ENCODE assay signal across 7 mouse cellular contexts in the genomic region with DNA sequence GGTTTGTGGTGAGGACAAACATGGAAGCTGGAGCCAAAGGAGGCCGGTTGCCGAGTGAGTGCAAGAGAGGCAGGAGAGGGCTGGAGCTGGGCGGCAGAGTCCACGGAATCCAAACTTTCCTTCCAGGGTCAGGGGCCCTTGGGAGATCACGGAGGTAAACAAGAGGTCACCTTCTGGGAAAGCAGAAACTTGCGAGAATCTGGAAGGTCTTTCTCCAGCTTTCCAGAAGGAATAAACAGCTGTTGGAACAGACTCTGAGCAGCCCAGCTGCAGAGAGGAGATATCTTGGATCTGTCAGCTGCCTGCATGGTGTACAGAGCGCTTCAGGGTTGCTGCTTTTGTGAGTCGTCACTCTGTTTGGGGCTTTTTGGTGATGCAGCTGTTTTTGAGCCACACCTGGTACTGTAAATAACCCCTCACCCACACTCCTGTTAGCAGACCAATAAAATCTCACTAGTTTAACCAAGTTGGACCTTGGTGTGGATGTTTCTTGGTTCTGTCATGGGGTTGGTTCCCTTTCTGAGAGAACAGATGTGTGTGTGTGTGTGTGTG. TPM values are rescaled to one million over a fixed set of nuclear protein-coding genes. Genes with fewer than 3 reads are reported as not detected.
DNase-seq lines count a peak whose midpoint lies in the region; ATAC-seq lines count a peak whose summit lies in the region.

No protein-coding gene starts in this region.

- H3K27ac ChIP-seq in embryonic facial prominence, embryonic 10.5 days (replicated peaks) = peak overlapping the region; percentile 53
- peak overlapping the region; percentile 54; the same call in 1 of the 2 replicates for H3K27ac ChIP-seq in intestine, embryonic 14.5 days (ENCODE audit: low read depth)
- H3K27ac ChIP-seq in neural tube, embryonic 15.5 days (replicated peaks) = peak overlapping the region; percentile 33; the same call in 1 of the 2 replicates

- peak overlapping the region; percentile 48 for H3K4me3 ChIP-seq in embryonic facial prominence, embryonic 10.5 days
- no peak overlapping the region for H3K4me3 ChIP-seq in intestine, embryonic 14.5 days (ENCODE audit: low read depth, low read length)
- peak overlapping the region; percentile 21; the same call in 1 of the 2 replicates for H3K4me3 ChIP-seq in neural tube, embryonic 15.5 days (replicated peaks)

- no peaks in the 10 kb centered on the region for H3K9me3 ChIP-seq in embryonic facial prominence, embryonic 10.5 days
- no peaks in the 10 kb centered on the region for H3K9me3 ChIP-seq in intestine, embryonic 14.5 days (ENCODE audit: control insufficient read depth, low read length)
- no peaks in the 10 kb centered on the region for H3K9me3 ChIP-seq in neural tube, embryonic 15.5 days (replicated peaks)

- no peaks in the 10 kb centered on the region for H3K36me3 ChIP-seq in embryonic facial prominence, embryonic 10.5 days (replicated peaks)
- no peaks in the 10 kb centered on the region for H3K36me3 ChIP-seq in intestine, embryonic 14.5 days (ENCODE audit: control insufficient read depth, insufficient read depth, low read length)
- H3K36me3 ChIP-seq in neural tube, embryonic 15.5 days = no peaks in the 10 kb centered on the region

- DNase-seq in embryonic facial prominence, embryonic 10.5 days (ENCODE audit: low spot score) = peak; percentile 23
- DNase-seq in intestine, embryonic 14.5 days (ENCODE audit: low spot score) = peak; percentile 68
- peak; percentile 47 to 50 for DNase-seq in lung, adult 18-20 months
- DNase-seq in right cerebral cortex, postnatal 25 days = no peak
- DNase-seq in layer of hippocampus, postnatal 10 days (ENCODE audit: low spot score in 2 of 2) = no peak

- H3K4me1 ChIP-seq in embryonic facial prominence, embryonic 10.5 days = peaks cover 24% of the 10 kb centered on the region
- H3K4me1 ChIP-seq in intestine, embryonic 14.5 days (replicated peaks; ENCODE audit: control insufficient read depth, insufficient read depth, low read length) = peaks cover 12% of the 10 kb centered on the region
- H3K4me1 ChIP-seq in neural tube, embryonic 15.5 days = peaks cover 20% of the 10 kb centered on the region

- no peaks in the 10 kb centered on the region for H3K27me3 ChIP-seq in embryonic facial prominence, embryonic 10.5 days (replicated peaks; ENCODE audit: low read depth, poor library complexity, severe bottlenecking)
- no peaks in the 10 kb centered on the region for H3K27me3 ChIP-seq in intestine, embryonic 14.5 days (replicated peaks; ENCODE audit: control insufficient read depth, insufficient read depth, low read length)
- no peaks in the 10 kb centered on the region for H3K27me3 ChIP-seq in neural tube, embryonic 15.5 days (replicated peaks)

- peak overlapping the region; percentile 46 for H3K4me2 ChIP-seq in intestine, embryonic 14.5 days (ENCODE audit: low read length)
- H3K4me2 ChIP-seq in neural tube, embryonic 15.5 days = peak overlapping the region; percentile 57

- WGBS in embryonic facial prominence, embryonic 10.5 days = 13% methylated on average over 8 of the region's 8 CpGs
- WGBS in intestine, embryonic 14.5 days = 12% methylated on average over 8 of the region's 8 CpGs
- 11% methylated on average over 8 of the region's 8 CpGs for WGBS in neural tube, embryonic 15.5 days

- H3K9ac ChIP-seq in intestine, embryonic 14.5 days (ENCODE audit: low read length) = no peak overlapping the region
- no peak overlapping the region for H3K9ac ChIP-seq in neural tube, embryonic 15.5 days (replicated peaks)

- ATAC-seq in granulocyte monocyte progenitor cell, adult 5-6 weeks (replicated peaks; ENCODE audit: poor library complexity, severe bottlenecking) = 0 out of 2 replicates have a peak, but pooled peaks have one; percentile 3
- peak; percentile 71 for ATAC-seq in intestine, embryonic 14.5 days (replicated peaks; ENCODE audit: low FRiP score, low TSS enrichment, low read depth)
- peak; percentile 69; the same call in 1 of the 2 replicates for ATAC-seq in neural tube, embryonic 15.5 days (ENCODE audit: low FRiP score)

RNA-seq across cellular contexts. Expression of gene Raf1, which starts 40.7 kb away (rescaled TPM):
- 123 and 126 TPM in 2 replicates for polyA plus RNA-seq in embryonic facial prominence, embryonic 10.5 days (2016; fragmentation: Nextera tagmentation; extraction: Ambion mirVana)
- 116 and 120 TPM in 2 replicates for total RNA-seq in granulocyte monocyte progenitor cell, adult 5-6 weeks (2014; fragmentation: Nextera tagmentation)
- 60.2 and 65.5 TPM in 2 replicates for total RNA-seq in granulocyte monocyte progenitor cell, adult 5-6 weeks (2017)
- 114 and 122 TPM in 2 replicates for polyA plus RNA-seq in intestine, embryonic 14.5 days (2014; fragmentation: Nextera tagmentation; extraction: Ambion mirVana)
- 116 and 125 TPM in 2 replicates for polyA plus RNA-seq in neural tube, embryonic 15.5 days (2015; fragmentation: Nextera tagmentation; extraction: Ambion mirVana)
- total RNA-seq in layer of hippocampus, postnatal 10 days (2021) = 100 to 1,000 TPM; 114 to 123 TPM

RNA-seq across cellular contexts. Expression of gene Tmem40, which starts 45.0 kb away (rescaled TPM):
- polyA plus RNA-seq in embryonic facial prominence, embryonic 10.5 days (2016; fragmentation: Nextera tagmentation; extraction: Ambion mirVana) = 1.1 and 1.6 TPM in 2 replicates
- total RNA-seq in granulocyte monocyte progenitor cell, adult 5-6 weeks (2014; fragmentation: Nextera tagmentation) = 11.4 and 12.3 TPM in 2 replicates
- 17.4 and 25.3 TPM in 2 replicates for total RNA-seq in granulocyte monocyte progenitor cell, adult 5-6 weeks (2017)
- 0.48 and 0.51 TPM in 2 replicates for polyA plus RNA-seq in intestine, embryonic 14.5 days (2014; fragmentation: Nextera tagmentation; extraction: Ambion mirVana)
- 1.6 and 1.8 TPM in 2 replicates for polyA plus RNA-seq in neural tube, embryonic 15.5 days (2015; fragmentation: Nextera tagmentation; extraction: Ambion mirVana)
- total RNA-seq in layer of hippocampus, postnatal 10 days (2021) = under 1 TPM; 0.38 to 0.87 TPM

RNA-seq across cellular contexts. Expression of gene Cand2, which starts 57.2 kb away (rescaled TPM):
- 68.9 and 71.8 TPM in 2 replicates for polyA plus RNA-seq in embryonic facial prominence, embryonic 10.5 days (2016; fragmentation: Nextera tagmentation; extraction: Ambion mirVana)
- 2.2 and 2.9 TPM in 2 replicates for total RNA-seq in granulocyte monocyte progenitor cell, adult 5-6 weeks (2014; fragmentation: Nextera tagmentation)
- total RNA-seq in granulocyte monocyte progenitor cell, adult 5-6 weeks (2017) = 0.95 and 1.2 TPM in 2 replicates
- polyA plus RNA-seq in intestine, embryonic 14.5 days (2014; fragmentation: Nextera tagmentation; extraction: Ambion mirVana) = 29.6 and 30.2 TPM in 2 replicates
- 9.8 and 12.2 TPM in 2 replicates for polyA plus RNA-seq in neural tube, embryonic 15.5 days (2015; fragmentation: Nextera tagmentation; extraction: Ambion mirVana)
- 1 to 10 TPM; 5.6 to 6.1 TPM for total RNA-seq in layer of hippocampus, postnatal 10 days (2021)

Comparison
In these comparisons a context has a peak if more than half of its experiments do, and no peak if none do; other contexts are left out.
1. DNase-seq: peak in embryonic facial prominence, embryonic 10.5 days (single experiment), intestine, embryonic 14.5 days (single experiment) and lung, adult 18-20 months (2 of 2); none in right cerebral cortex, postnatal 25 days (single experiment) and layer of hippocampus, postnatal 10 days (0 of 2).
2. ATAC-seq: peak in every context shown above with its lines; median percentile 71 in intestine, embryonic 14.5 days; 69 in neural tube, embryonic 15.5 days; 3 in granulocyte monocyte progenitor cell, adult 5-6 weeks.
3. Peak in every context shown above with its lines, with median percentiles within 50 percentile points of each other: H3K27ac ChIP-seq.